Mouse (Mus musculus) central nervous system, embryonic 18 days (tissue): Measurements from ENCODE around the gene Tktl1. TPM values are rescaled to one million over a fixed set of nuclear protein-coding genes. Genes with fewer than 3 reads are reported as not detected.

Experiments
- polyA plus RNA-seq: library from polyadenylated mRNA; depleted of rRNA; stranded (reverse); fragments of >200 nt; gene quantifications from 2 replicates; pipeline ENCODE4 v1.2.3, GENCODE M21; 2012; rRNA removed

Gene Tktl1
- polyA plus RNA-seq = not detected in 2 replicates

DNA sequence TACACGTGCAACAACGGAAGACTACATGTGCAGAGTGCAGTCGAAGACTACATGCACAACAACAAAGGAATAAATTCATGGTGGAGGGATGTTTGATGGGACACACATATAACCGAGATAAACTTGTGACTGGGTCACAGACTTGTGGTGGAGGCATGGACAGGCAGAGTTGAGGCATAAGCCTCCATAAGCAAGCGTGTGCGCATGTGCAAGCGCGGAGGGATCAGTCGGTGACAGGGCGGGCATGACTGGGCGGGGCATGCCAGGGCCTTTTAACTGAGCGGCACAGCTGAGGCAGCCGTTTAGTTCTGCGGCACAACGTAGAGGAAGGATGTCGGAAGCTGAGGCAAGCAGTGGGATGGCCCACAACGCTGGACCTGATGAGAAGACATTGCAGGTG lies at the start of gene Tktl1:
Tktl1 (plus strand) TSS at position 301 of the 400 bp plus-strand sequence.

DNA sequence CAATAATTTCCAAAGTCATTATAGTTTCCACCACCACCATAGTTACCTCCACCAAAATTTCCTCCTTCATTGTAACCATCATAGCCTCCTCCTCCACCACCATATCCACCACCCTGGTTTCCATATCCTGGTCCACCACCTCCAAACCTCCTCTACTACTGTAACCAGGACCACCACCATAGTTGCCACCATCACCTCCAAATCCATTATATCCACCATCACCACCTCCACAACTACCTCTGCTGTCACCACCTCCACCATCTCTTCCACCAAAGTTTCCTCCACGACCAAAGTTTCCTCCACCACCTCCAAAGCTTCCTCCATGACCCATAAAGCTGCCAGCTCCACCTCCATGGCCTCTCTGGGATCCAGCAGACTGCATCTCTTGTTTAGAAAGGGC lies 41.8 kb upstream of the Tktl1 start, which contains the start of gene Mecp2:
Mecp2 (minus strand) TSS at position 101 of the 400 bp plus-strand sequence.

DNA sequence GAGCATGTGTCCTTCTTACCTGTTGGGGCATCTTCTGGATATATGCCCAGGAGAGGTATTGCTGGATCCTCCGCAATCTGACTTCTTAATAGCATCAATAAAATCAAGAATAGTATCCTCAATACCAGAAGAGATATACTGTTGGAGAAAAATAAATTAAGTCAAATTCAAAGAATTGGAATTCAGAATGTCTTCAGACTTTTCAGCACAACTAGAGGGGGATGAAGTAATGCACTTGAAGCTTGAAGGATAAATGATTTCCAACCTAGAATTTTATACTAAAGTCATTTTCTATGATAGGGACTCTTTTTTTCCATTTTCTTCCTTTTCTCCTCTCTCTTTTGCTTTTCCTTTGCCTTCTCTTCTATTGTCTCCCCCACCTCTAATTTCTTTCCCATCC lies 9.3 kb upstream of the Tktl1 start, which contains the start of gene Tex28:
Tex28 (minus strand) TSS at position 101 of the 400 bp plus-strand sequence.

DNA sequence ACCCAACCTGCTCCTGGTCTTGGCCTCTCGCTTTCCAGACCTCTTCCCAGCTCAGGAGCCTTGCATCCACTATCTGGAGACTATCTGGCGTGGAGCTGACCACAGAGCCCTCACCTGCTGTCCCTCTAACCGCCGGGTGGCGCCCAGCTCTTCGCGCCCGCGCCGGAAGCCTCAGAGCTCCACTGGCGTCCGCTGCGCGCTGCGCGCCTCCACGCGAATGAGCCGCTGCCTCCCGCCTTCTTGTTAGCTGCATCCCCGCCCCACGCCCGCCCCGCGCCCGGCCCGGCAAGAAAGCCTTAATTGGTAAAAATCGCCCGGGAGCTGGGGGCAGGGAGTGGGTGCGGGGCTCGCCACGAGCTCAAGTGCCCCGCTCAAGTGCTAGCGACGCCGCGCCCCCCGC lies 72.6 kb downstream of the Tktl1 start, which contains the start of gene Flna:
Flna (minus strand) TSS at position 206 of the 400 bp plus-strand sequence.

DNA sequence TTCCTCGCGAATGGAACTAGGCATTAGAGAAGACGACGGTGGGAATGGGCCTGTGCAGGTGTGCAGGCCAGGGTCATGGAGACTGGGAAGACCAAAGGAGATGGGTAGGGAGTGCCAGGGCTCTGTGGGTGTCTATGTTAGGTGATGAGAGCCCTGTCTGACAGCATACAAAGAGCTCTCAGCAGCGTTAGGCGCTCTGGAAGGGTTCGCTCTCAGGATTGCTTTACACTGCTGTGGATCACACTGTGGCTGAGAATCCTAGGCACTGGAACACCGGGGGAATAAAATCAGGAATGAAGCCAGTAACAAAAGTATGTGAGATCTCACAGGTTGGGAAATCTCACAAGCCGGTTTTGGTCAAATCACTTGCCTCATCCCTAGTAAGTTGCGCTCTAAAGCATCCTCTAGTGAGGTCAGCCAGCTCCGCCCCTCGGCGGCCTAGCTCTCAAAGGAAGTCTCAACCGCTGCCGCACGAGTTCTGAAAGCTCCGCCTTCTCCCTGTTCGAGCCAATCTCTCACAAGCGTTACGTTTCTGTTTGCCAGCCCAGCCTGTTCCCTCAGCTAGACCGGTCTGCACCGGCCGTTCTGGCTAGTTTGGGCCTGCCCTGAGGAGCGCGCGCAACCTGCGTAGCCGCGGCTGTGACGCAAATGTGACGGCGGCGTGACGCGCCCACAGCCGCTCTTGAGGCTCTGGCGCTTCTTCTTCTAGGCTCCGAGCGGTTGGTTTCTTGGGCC lies 77.3 kb downstream of the Tktl1 start, which contains the start of gene Emd:
Emd (plus strand) TSS at position 535 of the 735 bp plus-strand sequence.

Other genes starting within 250 kb of the Tktl1 start
- 7.3 and 9.4 TPM in 2 replicates for gene Renbp, start 246.4 kb upstream of the Tktl1 start, polyA plus RNA-seq
- gene Hcfc1, start 210.9 kb upstream of the Tktl1 start, polyA plus RNA-seq = 39.8 and 40.1 TPM in 2 replicates
- 64.0 and 65.2 TPM in 2 replicates for gene Irak1, start 153.3 kb upstream of the Tktl1 start, polyA plus RNA-seq
- 0.06 TPM in 1 of 2 replicates, not detected in the other for gene Opn1mw, start 49.8 kb upstream of the Tktl1 start, polyA plus RNA-seq
- gene Mecp2, start 41.9 kb upstream of the Tktl1 start, polyA plus RNA-seq = 26.2 and 26.9 TPM in 2 replicates
- gene Tex28, start 9.4 kb upstream of the Tktl1 start, polyA plus RNA-seq = not detected in 2 replicates
- gene Flna, start 72.6 kb downstream of the Tktl1 start, polyA plus RNA-seq = 492 and 527 TPM in 2 replicates
- 66.2 and 73.5 TPM in 2 replicates for gene Emd, start 77.4 kb downstream of the Tktl1 start, polyA plus RNA-seq
- gene Rpl10, start 93.6 kb downstream of the Tktl1 start, polyA plus RNA-seq = 1,738 and 1,782 TPM in 2 replicates
- gene Taz, start 104.7 kb downstream of the Tktl1 start, polyA plus RNA-seq = 90.8 and 91.9 TPM in 2 replicates
- gene Dnase1l1, start 105.1 kb downstream of the Tktl1 start, polyA plus RNA-seq = 5.3 and 5.5 TPM in 2 replicates
- 420 and 430 TPM in 2 replicates for gene Atp6ap1, start 119.8 kb downstream of the Tktl1 start, polyA plus RNA-seq
- gene Gdi1, start 127.7 kb downstream of the Tktl1 start, polyA plus RNA-seq = 1,224 and 1,398 TPM in 2 replicates
- gene Fam50a, start 135.8 kb downstream of the Tktl1 start, polyA plus RNA-seq = 49.5 and 51.9 TPM in 2 replicates
- gene Plxna3, start 151.8 kb downstream of the Tktl1 start, polyA plus RNA-seq = 250 and 260 TPM in 2 replicates
- 77.0 and 82.1 TPM in 2 replicates for gene Lage3, start 176.4 kb downstream of the Tktl1 start, polyA plus RNA-seq
- 61.5 and 64.5 TPM in 2 replicates for gene Ubl4a, start 196.0 kb downstream of the Tktl1 start, polyA plus RNA-seq
- 6.4 and 6.6 TPM in 2 replicates for gene Slc10a3, start 196.1 kb downstream of the Tktl1 start, polyA plus RNA-seq
- 30.3 and 32.6 TPM in 2 replicates for gene Fam3a, start 216.0 kb downstream of the Tktl1 start, polyA plus RNA-seq
- 15.4 and 16.3 TPM in 2 replicates for gene Ikbkg, start 216.0 kb downstream of the Tktl1 start, polyA plus RNA-seq